Mouse (Mus musculus): ENCODE results near the gene Gm5089. TPM values are rescaled to one million over a fixed set of nuclear protein-coding genes. Genes with fewer than 3 reads are reported as not detected.

The Gm5089 gene
- polyA plus RNA-seq, 2 experiments, result not detected

DNA sequence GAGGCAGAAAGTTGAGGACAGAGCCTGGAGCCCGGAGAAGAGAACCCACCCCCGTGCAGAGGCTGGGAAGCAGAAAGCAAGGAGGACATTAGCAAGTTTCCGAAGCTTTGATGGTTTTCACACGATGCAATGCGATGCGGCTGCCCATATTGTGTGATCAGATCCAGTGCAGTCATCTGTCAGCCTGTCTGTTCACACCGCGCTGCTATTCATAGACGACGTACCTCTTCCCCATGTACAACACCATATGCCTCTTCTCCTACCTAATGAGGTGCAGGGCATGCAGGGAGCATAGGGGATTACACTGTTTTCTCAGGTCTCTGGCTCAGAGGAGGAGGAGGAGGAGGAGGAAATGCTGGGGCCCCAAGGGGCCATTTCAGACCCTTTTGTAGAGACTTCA, 14.1 kb downstream of the Gm5089 start:
- Histone ChIP-seq H3K36me3 (replicated peaks; ENCODE audit: control insufficient read depth, insufficient read depth, low read depth) (no peaks in the 10 kb centered on the region), H3K4me1 (replicated peaks; ENCODE audit: control insufficient read depth in 2 of 2, insufficient read depth in 2 of 2, low read length in 1 of 2) (no peaks in the 10 kb centered on the region), H3K27ac (no peak overlapping the region), H3K4me3 (ENCODE audit: insufficient read depth in 1 of 2, low read depth in 2 of 2, low read length in 2 of 2) (no peak overlapping the region), H3K9me3 (ENCODE audit: control insufficient read depth, low read length) (no peaks in the 10 kb centered on the region), H3K9ac (replicated peaks) (no peak overlapping the region), H3K27me3 (ENCODE audit: control insufficient read depth, insufficient read depth, low read length) (no peaks in the 10 kb centered on the region), H3K4me2 (ENCODE audit: low read depth) (no peak overlapping the region)
- no peak for ATAC-seq (ENCODE audit: insufficient read depth)
- DNase-seq (ENCODE audit: low read depth in 3 of 3, low spot score in 3 of 3), result no peak
- TF ChIP-seq EP300 (IDR thresholded peaks at IDR 0.05; ENCODE audit: low read depth) (no peak), CTCF (IDR thresholded peaks at IDR 0.05; ENCODE audit: low read depth) (no peak)
- WGBS (ENCODE audit: insufficient replicate concordance), result 67% methylated on average over 10 of the region's 10 CpGs

- no peaks in the 10 kb centered on the region for H3K36me3 ChIP-seq (replicated peaks; ENCODE audit: control insufficient read depth, insufficient read depth, low read depth)
- H3K4me2 ChIP-seq (ENCODE audit: low read depth), result no peak overlapping the region
- no peak overlapping the region for H3K27ac ChIP-seq
- no peak for ATAC-seq (ENCODE audit: insufficient read depth)
- no peak overlapping the region for H3K4me3 ChIP-seq (ENCODE audit: insufficient read depth in 1 of 2, low read depth in 2 of 2, low read length in 2 of 2)
- H3K4me1 ChIP-seq (replicated peaks; ENCODE audit: control insufficient read depth in 2 of 2, insufficient read depth in 2 of 2, low read length in 1 of 2), result no peaks in the 10 kb centered on the region
- no peaks in the 10 kb centered on the region for H3K27me3 ChIP-seq (ENCODE audit: control insufficient read depth, insufficient read depth, low read length)
- 63% methylated on average over 10 of the region's 10 CpGs for WGBS (ENCODE audit: insufficient replicate concordance)
- TF ChIP-seq CTCF (IDR thresholded peaks at IDR 0.05; ENCODE audit: low read depth) (no peak), EP300 (IDR thresholded peaks at IDR 0.05; ENCODE audit: low read depth) (no peak)
- no peak for DNase-seq (ENCODE audit: low read depth in 3 of 3, low spot score in 3 of 3)
- no peak overlapping the region for H3K9ac ChIP-seq (replicated peaks)
- H3K9me3 ChIP-seq (ENCODE audit: control insufficient read depth, low read length), result no peaks in the 10 kb centered on the region
Observed at GRCm38 (mm10) chr14:122434039-122434438, 16.9 kb downstream of the Gm5089 start.

DNA sequence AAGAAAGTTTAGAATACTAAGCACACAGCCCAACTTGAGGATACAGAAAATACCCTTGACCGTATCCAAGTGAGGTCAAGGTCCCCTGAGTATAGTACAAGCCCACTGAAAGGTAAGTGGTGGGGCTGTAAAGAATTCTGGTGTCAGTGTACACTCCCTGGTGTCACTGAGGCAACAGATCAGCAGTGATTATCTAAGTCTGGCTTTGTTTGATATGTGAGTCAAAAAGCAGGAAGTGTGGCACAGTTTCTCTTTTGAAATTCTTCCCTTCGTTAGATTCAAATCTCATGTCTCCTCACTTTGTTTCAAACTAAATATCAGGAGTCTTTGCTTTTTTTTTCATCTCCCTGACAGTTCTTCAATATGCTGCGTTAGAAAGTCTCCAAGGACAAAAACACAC, 18.4 kb downstream of the Gm5089 start:
- Histone ChIP-seq H3K4me2 (ENCODE audit: low read depth) (no peak overlapping the region), H3K9me3 (ENCODE audit: control insufficient read depth, low read length) (no peaks in the 10 kb centered on the region), H3K36me3 (replicated peaks; ENCODE audit: control insufficient read depth, insufficient read depth, low read depth) (no peaks in the 10 kb centered on the region), H3K27ac (no peak overlapping the region), H3K4me3 (ENCODE audit: insufficient read depth in 1 of 2, low read depth in 2 of 2, low read length in 2 of 2) (no peak overlapping the region), H3K9ac (replicated peaks) (no peak overlapping the region), H3K27me3 (ENCODE audit: control insufficient read depth, insufficient read depth, low read length) (no peaks in the 10 kb centered on the region), H3K4me1 (replicated peaks; ENCODE audit: control insufficient read depth in 2 of 2, insufficient read depth in 2 of 2, low read length in 1 of 2) (no peaks in the 10 kb centered on the region)
- DNase-seq (ENCODE audit: low read depth in 3 of 3, low spot score in 3 of 3) (no peak), ATAC-seq (ENCODE audit: insufficient read depth) (no peak)
- WGBS (ENCODE audit: insufficient replicate concordance), result 44% methylated on average over 3 of the region's 3 CpGs
- no peak for TF ChIP-seq CTCF (IDR thresholded peaks at IDR 0.05; ENCODE audit: low read depth)
- no peak for TF ChIP-seq EP300 (IDR thresholded peaks at IDR 0.05; ENCODE audit: low read depth)

DNA sequence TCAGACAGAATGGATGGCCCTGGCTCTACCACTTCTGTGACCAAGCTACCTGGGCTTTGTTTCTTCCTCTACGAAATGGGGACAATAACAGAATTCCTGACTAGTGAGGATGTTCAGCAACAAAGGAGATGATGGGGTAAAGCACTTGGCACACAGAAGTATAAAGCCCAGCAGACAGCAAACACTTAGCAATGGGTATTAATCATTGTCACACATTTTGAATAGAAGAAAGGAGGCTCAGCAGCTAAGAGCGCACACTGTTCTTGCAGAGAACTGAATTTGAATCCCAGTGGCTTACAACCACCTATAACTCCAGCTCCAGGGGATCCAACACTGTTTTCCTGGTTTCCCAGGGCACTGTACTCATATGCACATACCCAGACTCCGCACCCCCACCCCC, 23.3 kb downstream of the Gm5089 start:
- 53% methylated on average over 3 of the region's 3 CpGs for WGBS (ENCODE audit: insufficient replicate concordance)
- ATAC-seq (ENCODE audit: insufficient read depth) (no peak), DNase-seq (ENCODE audit: low read depth in 3 of 3, low spot score in 3 of 3) (no peak)
- Histone ChIP-seq H3K4me1 (replicated peaks; ENCODE audit: control insufficient read depth in 2 of 2, insufficient read depth in 2 of 2, low read length in 1 of 2) (no peaks in the 10 kb centered on the region), H3K9me3 (ENCODE audit: control insufficient read depth, low read length) (no peaks in the 10 kb centered on the region), H3K36me3 (replicated peaks; ENCODE audit: control insufficient read depth, insufficient read depth, low read depth) (no peaks in the 10 kb centered on the region), H3K4me3 (ENCODE audit: insufficient read depth in 1 of 2, low read depth in 2 of 2, low read length in 2 of 2) (no peak overlapping the region), H3K27ac (no peak overlapping the region), H3K9ac (replicated peaks) (no peak overlapping the region), H3K27me3 (ENCODE audit: control insufficient read depth, insufficient read depth, low read length) (no peaks in the 10 kb centered on the region), H3K4me2 (ENCODE audit: low read depth) (no peak overlapping the region)
- no peak for TF ChIP-seq CTCF (IDR thresholded peaks at IDR 0.05; ENCODE audit: low read depth)
- TF ChIP-seq EP300 (IDR thresholded peaks at IDR 0.05; ENCODE audit: low read depth), result no peak

DNA sequence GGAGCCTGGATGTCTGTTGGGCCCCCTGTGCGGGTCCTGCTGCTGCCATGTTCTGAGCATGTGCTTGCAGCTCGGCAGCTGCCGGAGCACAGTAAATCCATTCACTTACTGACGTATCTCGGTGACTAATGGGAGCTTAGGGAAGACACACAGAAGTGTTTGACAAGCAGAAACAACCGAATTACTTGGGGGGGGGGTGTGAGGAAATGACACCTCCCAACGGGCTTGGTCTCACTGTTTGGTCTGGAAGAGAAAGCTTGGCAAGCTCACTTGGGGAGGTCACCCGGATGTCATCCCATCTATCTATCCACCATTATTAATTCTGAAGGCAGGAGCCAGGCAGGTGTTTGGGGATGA, 23.7 kb downstream of the Gm5089 start:
- no peaks in the 10 kb centered on the region for H3K9me3 ChIP-seq (ENCODE audit: control insufficient read depth, low read length)
- ATAC-seq (ENCODE audit: insufficient read depth), result no peak
- no peak overlapping the region for H3K9ac ChIP-seq (replicated peaks)
- no peak overlapping the region for H3K4me3 ChIP-seq (ENCODE audit: insufficient read depth in 1 of 2, low read depth in 2 of 2, low read length in 2 of 2)
- H3K4me2 ChIP-seq (ENCODE audit: low read depth), result no peak overlapping the region
- no peak for TF ChIP-seq EP300 (IDR thresholded peaks at IDR 0.05; ENCODE audit: low read depth)
- TF ChIP-seq CTCF (IDR thresholded peaks at IDR 0.05; ENCODE audit: low read depth), result no peak
- H3K4me1 ChIP-seq (replicated peaks; ENCODE audit: control insufficient read depth in 2 of 2, insufficient read depth in 2 of 2, low read length in 1 of 2), result no peaks in the 10 kb centered on the region
- 61% methylated on average over 8 of the region's 8 CpGs for WGBS (ENCODE audit: insufficient replicate concordance)
- H3K36me3 ChIP-seq (replicated peaks; ENCODE audit: control insufficient read depth, insufficient read depth, low read depth), result no peaks in the 10 kb centered on the region
- H3K27ac ChIP-seq, result no peak overlapping the region
- no peaks in the 10 kb centered on the region for H3K27me3 ChIP-seq (ENCODE audit: control insufficient read depth, insufficient read depth, low read length)
- no peak for DNase-seq (ENCODE audit: low read depth in 3 of 3, low spot score in 3 of 3)
